Mouse (Mus musculus) olfactory bulb, adult 2 months (tissue): ENCODE measurements around the gene Asic2. TPM values are rescaled to one million over a fixed set of nuclear protein-coding genes. Genes with fewer than 3 reads are reported as not detected.

Source experiments
- H3K27ac ChIP-seq: fragments of 200-500 bp; 2 replicates; pipeline ENCODE4 v1.5.1; 2012; ENCODE audit warnings: low read depth, low read length; ENCODE audit not compliant: insufficient read depth
- H3K4me1 ChIP-seq: fragments of 200-500 bp; 2 replicates; pipeline ENCODE4 v1.6.1; 2012; ENCODE audit warnings: low read length; ENCODE audit not compliant: control insufficient read depth, insufficient read depth
- H3K4me3 ChIP-seq: fragments of 200-500 bp; 2 replicates; pipeline ENCODE4 v1.5.1; 2012; ENCODE audit warnings: mild to moderate bottlenecking, low read depth, low read length, moderate library complexity; ENCODE audit not compliant: insufficient read depth
- CTCF ChIP-seq: fragments of 200-500 bp; IDR thresholded peaks from 2 replicates; pipeline ENCODE4 v1.5.1; 2012; ENCODE audit warnings: low read depth, mild to moderate bottlenecking, low read length, moderate library complexity; ENCODE audit not compliant: insufficient read depth
- POLR2A ChIP-seq: fragments of 200-500 bp; IDR thresholded peaks from 2 replicates; pipeline ENCODE4 v1.6.1; 2012; ENCODE audit warnings: mild to moderate bottlenecking, low read depth, low read length, moderate library complexity; ENCODE audit not compliant: insufficient read depth
- WGBS: fragments of 180-500 bp; shearing (Covaris S2); methylation state at CpG from one replicate; pipeline ENCODE4 v1.1.7; 2018; 5-methylcytosine and 5-hydroxymethylcytosine counted together
- polyA plus RNA-seq: library from polyadenylated mRNA; stranded (reverse); fragments of >200 nt; gene quantifications from 2 replicates; pipeline ENCODE4 v1.2.4, GENCODE M21; 2012; ENCODE audit warnings: low replicate concordance; ENCODE audit not compliant: missing spikeins, insufficient read depth, insufficient read length

Gene Asic2
- polyA plus RNA-seq, 1 experiment, result not detected

DNA sequence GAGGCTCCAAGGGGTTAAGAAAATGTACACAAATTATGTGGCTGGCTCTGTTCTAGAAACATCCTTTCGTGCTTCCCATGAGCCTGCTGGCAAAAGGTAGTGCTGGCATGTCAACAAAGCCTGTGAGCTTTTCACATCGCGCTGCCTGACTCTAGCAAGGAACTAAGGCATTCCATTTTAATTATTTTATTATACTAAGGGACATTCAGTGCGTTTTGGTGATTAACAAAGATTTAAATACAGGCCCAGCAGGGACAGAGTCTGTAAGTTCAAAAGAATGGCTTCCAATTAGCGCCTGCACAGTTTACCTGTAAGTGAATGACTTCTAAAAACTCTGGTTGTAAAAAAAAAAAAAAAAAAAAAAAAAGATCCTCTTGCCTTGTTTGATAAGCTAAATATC, 375.5 kb downstream of the Asic2 start:
- TF ChIP-seq POLR2A, result no peak
- TF ChIP-seq CTCF, result no peak
- 75% methylated on average over 5 of the region's 5 CpGs for WGBS
- H3K4me1 ChIP-seq, result peaks cover 8% of the 10 kb centered on the region
- H3K4me3 ChIP-seq, result no peak overlapping the region
- H3K27ac ChIP-seq, result no peak overlapping the region

DNA sequence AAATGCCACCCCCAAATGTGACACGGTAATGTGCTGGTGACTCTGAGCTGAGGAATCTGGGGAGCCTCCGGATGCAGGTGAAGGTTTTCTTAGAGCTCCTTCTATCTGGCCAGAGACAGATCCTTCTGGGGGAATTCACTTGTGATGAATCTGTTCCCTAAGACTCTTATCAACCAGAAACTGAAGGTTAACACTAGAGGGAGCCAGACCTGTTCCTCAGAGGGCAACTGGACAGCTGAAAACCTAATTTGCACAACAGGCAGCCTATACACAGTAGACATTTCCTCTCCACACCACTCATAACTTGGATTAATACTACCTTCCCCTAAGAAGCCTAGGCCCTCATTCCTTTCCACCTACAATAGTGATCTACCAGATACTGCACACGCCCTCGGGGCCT, 377.3 kb downstream of the Asic2 start:
- Histone ChIP-seq H3K4me1 (peaks cover 8% of the 10 kb centered on the region), H3K4me3 (no peak overlapping the region), H3K27ac (no peak overlapping the region)
- TF ChIP-seq CTCF (no peak), POLR2A (no peak)
- 85% methylated on average over 4 of the region's 4 CpGs for WGBS

DNA sequence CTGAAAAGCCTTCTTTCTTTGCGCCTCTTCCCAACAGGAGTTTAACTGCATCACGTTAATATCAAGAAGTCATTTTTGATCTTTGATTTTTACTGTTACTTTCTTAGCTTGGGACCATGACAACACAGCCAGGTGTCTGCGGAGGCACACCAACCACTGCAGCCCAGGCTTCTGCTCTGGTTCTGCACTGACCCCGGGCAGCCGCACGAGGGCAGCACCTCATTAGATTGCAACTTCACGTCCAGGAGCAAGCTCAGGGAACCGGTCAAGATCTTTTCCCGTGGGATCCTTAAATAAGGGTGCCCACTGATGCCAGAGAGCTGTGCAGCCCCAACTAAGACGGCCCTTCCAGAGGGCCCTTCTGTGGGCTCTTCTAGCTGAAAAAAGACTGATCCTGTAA, 379.6 kb downstream of the Asic2 start:
- WGBS, result 14% methylated on average over 10 of the region's 10 CpGs

DNA sequence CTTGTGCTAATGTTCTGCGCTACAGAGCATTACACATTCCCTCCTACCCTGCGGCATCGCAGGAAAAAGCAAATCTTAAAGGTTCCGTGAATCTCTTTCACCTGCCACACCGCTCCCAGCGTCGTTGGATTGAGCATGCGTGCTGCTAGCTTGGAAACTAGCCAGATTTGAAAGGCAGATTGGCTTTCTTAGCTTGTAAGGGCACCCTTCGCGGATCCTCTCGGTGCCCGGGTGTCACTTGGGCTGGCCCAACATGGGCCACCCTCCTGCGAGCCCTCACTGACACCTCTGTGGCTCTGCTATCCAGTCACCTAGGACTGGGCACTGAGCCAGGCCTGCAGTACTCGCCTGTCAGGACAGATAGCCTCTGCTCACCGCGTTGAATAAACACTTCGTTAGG, 380.3 kb downstream of the Asic2 start:
- H3K27ac ChIP-seq, result no peak overlapping the region
- no peak overlapping the region for H3K4me3 ChIP-seq
- H3K4me1 ChIP-seq, result peaks cover 6% of the 10 kb centered on the region
- WGBS, result 25% methylated on average over 17 of the region's 17 CpGs
- no peak for TF ChIP-seq CTCF
- TF ChIP-seq POLR2A, result no peak

More for the DNA sequence above, 379.6 kb downstream of the Asic2 start:
- H3K27ac ChIP-seq, result no peak overlapping the region
- no peak overlapping the region for H3K4me3 ChIP-seq
- H3K4me1 ChIP-seq, result peaks cover 6% of the 10 kb centered on the region
- TF ChIP-seq POLR2A (no peak), CTCF (peak; percentile 93)

DNA sequence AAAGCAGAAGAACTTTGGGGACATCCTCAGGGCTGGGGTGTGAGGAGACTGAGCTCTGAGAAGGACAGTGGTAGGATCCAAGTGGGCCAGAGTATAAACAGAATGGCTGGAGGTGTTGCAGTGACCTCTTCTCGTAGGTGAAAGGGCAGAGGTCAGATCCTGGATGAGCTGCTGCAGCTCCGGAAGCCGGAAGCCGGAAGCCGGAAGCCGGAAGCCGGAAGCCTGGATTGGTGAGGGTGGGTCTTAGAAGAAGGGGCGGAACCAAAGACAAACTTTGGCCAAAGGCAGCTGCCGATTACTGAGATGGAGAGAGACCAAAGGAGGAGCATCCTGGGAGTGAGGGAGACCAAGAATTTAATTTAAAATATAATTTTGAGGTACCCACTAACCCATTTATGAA, 381.1 kb downstream of the Asic2 start:
- TF ChIP-seq POLR2A (no peak), CTCF (no peak)
- Histone ChIP-seq H3K4me3 (no peak overlapping the region), H3K4me1 (peaks cover 6% of the 10 kb centered on the region), H3K27ac (no peak overlapping the region)
- WGBS, result 81% methylated on average over 9 of the region's 9 CpGs

DNA sequence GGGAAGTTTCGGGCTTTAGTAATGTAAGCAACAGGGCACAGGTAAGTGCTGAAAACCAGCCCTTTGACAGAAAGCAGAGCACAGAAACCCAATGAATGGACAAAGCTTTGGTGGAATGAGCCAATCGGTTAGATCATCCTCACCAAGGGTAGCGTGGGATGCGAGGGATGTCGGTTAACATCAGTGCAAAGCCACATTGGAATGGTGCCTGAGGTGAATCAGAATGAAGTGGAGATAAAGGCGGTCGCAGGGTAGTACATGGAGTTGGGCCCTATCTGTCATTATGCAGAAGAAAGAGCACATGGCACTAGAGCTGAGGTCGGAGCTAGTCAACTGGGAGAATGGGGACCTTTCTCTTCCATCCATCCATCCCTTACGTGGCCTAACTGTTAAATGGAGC, 383.8 kb downstream of the Asic2 start:
- Histone ChIP-seq H3K4me1 (peaks cover 6% of the 10 kb centered on the region), H3K27ac (no peak overlapping the region), H3K4me3 (no peak overlapping the region)
- 97% methylated on average over 9 of the region's 9 CpGs for WGBS
- TF ChIP-seq CTCF, result no peak
- no peak for TF ChIP-seq POLR2A

DNA sequence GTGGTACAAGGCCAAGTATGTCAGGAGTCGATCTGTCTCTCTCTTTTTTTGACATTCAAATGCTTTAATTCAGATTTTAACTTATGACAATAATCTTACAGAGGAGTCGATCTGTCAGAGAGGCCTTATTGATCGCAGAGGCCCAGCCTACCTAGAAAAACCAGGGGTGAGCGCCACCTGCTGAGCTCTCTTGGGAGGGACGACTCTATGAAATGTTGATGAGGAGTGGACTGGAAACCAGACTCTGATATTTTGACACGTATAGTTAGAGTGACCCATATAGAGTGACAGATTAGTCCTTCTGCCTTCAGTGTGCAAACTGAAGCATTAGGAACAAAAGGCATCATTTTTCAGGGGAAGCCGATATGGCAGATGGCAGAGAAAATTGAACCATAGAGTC, 385.1 kb downstream of the Asic2 start:
- Histone ChIP-seq H3K27ac (no peak overlapping the region), H3K4me3 (no peak overlapping the region), H3K4me1 (peaks cover 4% of the 10 kb centered on the region)
- TF ChIP-seq POLR2A (no peak), CTCF (no peak)
- 80% methylated on average over 7 of the region's 7 CpGs for WGBS

DNA sequence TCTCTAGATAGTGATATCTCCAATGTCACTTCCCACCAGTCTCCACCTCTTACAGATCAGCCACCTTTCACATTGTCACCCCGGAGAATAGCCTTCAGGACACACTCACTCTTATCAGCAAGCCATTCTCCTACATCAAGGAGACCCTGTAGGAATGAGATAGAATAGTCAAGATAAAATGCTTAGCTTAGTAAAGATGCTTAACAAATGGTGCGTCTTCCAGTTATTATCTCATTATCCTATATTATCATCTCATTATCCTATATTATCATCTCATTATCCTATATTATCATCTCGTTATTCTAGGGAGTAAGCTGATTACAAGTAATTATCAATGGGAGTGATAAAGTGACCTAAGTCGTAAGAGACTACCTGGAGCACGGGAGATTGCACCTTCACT, 386.1 kb downstream of the Asic2 start:
- H3K27ac ChIP-seq, result no peak overlapping the region

DNA sequence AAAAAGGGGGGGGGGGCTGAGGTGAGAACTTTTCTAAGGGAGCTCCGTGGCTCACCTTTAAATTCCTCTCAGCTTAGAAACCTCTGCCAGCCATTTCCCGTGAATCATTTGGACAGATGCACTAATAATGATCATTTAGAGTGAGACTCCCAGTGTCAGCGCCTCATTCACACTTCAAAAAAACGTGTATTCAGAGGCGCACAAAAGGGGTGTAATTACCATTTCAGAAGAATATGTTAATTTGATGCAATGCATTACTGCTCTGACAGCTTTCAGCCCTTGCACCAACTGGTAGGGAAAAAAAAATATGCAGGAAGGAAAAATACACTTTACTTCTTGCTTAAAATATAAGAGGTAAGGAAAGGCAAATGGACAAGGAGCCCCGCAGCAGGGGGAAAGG, 388.5 kb downstream of the Asic2 start:
- no peak for TF ChIP-seq POLR2A
- no peak for TF ChIP-seq CTCF
- 32% methylated on average over 6 of the region's 6 CpGs for WGBS
- Histone ChIP-seq H3K4me3 (no peak overlapping the region), H3K4me1 (no peaks in the 10 kb centered on the region), H3K27ac (no peak overlapping the region)

More for the DNA sequence above, 386.1 kb downstream of the Asic2 start:
- 77% methylated on average over 5 of the region's 5 CpGs for WGBS
- no peak overlapping the region for H3K4me3 ChIP-seq
- H3K4me1 ChIP-seq, result no peaks in the 10 kb centered on the region
- TF ChIP-seq POLR2A (no peak), CTCF (no peak)

DNA sequence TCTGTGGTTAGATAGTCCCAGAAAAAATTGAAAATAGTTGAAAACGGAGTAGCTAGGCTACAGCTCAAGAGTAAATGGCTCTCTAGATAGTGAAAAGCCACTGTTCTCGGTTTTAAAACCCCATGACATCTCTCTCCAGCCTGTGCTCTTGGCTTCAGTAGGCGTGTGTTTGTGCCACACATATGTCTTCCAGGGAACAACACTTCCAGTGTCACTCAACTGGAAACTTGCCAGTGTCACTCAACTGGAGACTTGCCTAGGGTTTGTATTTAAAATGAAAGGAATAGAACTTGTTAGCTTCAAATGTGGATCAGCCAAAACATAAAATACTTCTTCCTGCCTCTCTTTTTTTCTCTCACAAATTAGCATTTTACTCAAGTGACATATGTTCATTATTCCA, 397.9 kb downstream of the Asic2 start:
- WGBS, result 67% methylated on average over 3 of the region's 3 CpGs

More for the DNA sequence above, 397.9 kb downstream of the Asic2 start:
- Histone ChIP-seq H3K4me1 (no peaks in the 10 kb centered on the region), H3K27ac (no peak overlapping the region), H3K4me3 (no peak overlapping the region)
- TF ChIP-seq POLR2A, result no peak
- TF ChIP-seq CTCF, result no peak
